Mouse (Mus musculus): ENCODE data around the gene Madcam1.

The Madcam1 gene

DNA sequence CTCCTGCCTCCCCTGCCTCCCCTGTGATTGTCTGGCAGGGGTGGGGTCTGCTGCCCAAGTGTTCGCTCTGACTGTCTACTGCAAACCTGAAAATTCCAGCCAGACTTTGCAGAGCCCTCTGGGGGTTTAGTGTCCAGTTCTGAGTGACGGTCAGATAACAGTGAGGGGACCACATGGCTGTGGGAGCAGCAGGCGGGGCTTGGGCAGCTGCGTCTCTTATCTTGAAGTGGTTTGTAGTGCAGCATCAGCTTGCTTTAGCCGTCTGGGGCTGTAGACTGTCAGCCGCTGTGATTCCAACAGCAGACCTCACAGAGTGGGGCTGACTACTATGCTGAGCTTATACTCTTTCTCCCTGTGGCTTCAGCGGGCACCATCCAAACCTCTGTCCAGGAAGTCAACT lies 44.9 kb downstream of the Madcam1 start:
- DNase-seq (ENCODE audit: low read depth, low spot score), result no peak

DNA sequence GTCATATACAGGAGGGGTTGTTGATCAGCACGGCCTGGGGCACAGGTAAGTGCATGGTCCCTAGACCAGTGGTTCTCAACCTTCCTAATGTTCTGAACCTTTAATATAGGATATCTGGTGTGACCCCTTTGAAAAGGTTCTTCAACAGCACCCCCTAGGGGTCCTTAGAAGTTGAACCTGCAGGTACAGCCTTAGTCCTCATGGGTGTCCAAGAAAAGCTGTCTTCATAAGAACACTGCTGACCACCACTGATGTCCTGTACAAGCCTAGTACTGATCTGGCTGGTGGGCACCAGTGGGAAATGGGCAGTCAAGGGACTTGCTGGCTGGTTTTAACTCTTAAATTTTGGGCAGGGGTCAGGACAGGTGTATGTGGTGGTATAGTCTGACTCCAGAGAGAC lies 47.7 kb downstream of the Madcam1 start:
- DNase-seq (ENCODE audit: low read depth, low spot score), result no peak

DNA sequence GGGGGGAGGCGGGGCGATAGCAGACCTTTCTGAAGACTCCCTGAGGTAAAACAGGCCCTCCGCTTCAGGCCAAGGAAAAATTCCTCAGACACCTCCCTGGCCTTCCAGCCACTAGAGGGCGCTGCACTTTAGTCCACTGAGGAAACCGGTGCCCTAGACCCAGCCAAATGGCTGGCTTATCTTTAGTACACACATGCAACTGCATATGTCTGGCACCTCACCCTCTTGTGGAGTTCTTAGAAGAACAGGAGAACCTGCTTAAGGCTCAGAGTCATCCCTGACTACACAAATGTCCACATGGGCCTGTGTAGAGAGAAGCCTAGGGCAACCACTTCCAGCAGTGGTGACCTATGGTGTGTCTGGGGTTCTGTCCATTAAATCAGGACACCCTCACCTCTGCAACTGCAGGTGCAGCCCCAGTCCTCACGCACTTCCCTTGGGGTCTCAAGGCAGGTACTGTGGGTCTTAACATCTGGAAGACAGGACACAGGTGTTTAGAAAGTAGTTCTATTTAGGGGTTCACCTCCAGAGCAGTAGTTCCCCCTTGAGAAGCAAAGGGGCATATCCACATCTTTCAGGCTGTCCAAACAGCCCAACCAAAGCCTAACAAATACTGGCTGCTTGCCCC lies 48.3 kb downstream of the Madcam1 start:
- peak; percentile 58 for DNase-seq (ENCODE audit: low read depth, low spot score)

DNA sequence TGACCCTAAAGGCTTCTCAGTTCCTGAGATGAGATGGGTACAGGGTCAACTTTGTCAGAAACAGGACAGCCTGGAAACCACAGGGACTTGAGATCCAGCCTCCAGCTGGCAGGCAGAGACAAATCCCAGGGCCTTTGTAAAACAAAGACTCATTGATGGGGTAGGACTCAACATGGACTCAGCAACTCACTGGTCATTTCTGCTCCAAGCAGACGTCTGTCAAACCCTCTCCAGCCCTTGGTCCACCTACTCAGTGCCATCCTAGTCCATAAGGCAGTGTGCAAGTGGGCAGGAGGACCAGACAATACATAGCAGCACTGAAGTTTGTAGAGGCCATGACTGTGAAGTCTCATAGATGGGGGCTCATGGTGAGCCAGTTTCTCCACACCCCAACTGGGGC lies 48.8 kb downstream of the Madcam1 start:
- DNase-seq (ENCODE audit: low read depth, low spot score), result no peak

DNA sequence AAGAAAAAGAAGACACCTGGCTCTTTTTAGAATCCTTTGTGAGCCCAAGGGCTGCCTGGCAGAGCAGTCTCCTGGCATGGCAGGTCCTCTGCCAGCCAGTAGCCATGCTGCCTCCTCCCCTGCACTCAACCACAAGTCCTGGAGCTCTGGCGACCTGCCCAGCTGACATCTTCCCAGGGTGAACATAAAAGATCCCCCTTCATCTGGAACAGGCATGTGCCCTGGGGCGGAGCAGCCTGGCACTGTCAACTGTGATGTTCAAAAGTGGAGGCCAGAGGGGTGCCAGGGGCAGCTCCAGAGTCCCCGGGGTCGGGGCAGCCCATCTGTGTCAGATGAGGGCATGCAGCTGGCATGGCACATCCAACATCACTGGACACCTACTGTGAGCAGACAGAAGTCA lies 50.6 kb downstream of the Madcam1 start:
- no peak for DNase-seq (ENCODE audit: low read depth, low spot score)

DNA sequence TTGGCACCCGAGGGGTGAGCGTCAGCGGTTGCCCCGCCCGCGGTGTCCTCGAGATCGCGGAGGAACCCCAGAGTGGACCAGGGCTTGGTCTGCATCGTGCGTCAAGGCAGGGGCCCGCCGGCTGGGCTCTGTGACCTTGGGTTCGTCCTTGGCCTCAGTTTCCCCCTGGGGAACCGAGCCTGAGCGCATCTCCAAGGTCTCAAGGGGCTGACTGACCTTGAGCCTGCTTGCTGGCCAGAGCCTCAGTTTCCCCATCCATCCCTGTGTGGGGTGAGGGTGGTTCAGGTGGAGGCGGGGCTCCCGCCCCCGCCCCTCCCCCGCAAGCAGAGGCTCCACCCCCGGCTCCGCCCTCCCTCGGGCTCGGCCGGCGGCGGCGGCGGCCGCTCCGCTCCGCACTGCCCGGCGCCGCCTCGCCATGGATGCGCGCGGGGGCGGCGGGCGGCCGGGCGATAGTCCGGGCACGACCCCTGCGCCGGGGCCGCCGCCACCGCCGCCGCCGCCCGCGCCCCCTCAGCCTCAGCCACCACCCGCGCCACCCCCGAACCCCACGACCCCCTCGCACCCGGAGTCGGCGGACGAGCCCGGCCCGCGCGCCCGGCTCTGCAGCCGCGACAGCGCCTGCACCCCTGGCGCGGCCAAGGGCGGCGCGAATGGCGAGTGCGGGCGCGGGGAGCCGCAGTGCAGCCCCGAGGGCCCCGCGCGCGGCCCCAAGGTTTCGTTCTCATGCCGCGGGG lies 52.1 kb downstream of the Madcam1 start, which contains the start of gene Hcn2:
Hcn2 (plus strand) TSS at position 381 of the 734 bp plus-strand sequence.
- DNase-seq (ENCODE audit: low read depth, low spot score), result no peak

DNA sequence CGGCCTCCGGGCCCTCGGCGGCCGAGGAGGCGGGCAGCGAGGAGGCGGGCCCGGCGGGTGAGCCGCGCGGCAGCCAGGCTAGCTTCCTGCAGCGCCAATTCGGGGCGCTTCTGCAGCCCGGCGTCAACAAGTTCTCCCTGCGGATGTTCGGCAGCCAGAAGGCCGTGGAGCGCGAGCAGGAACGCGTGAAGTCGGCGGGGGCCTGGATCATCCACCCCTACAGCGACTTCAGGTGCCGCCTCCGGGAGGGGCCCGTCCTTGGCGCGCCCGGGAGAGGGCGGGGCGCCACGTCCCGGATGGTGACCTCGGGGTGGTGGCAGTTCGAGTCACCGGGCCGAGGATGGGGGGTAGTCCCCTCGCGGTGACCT lies 52.6 kb downstream of the Madcam1 start:
- no peak for DNase-seq (ENCODE audit: low read depth, low spot score)

DNA sequence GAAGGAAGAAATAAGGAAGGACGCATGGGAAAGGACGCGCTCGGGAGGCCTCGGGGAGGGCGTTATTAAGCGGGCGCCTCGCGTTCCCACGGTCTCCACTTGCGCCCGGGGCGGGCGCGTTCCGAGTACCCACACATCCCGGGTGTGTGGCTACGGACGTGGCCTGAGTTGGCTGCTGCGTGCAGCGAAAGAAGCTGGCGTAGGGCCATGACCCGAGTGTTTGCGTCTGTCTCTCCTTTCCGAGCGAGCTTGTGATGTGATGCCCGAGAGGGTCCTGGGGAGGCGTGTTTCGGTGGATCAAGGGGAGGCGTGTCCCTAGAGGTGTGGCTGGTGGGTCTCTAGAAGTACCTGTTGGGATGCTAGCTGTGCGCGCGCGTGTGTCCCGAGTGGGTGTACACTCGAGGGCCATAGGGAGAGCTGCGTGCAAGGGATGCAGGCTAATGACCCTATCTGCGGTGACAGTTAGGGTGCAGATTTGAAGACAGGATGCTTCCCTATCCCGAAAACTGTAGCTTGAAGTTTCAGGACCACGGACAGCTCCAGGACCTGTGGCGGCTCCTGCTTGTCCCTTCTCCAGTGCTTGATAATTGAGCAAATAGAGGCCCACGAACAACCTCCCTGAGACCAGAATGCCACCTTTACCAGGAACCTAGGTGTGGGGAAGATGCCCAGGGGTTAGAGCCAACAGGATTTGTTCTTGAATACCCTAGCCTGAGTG lies 53.4 kb downstream of the Madcam1 start:
- no peak for DNase-seq (ENCODE audit: low read depth, low spot score)

Measured in WW6 (cell line).